Mouse (Mus musculus): Measurements from ENCODE around the gene Pacs2.

DNA sequence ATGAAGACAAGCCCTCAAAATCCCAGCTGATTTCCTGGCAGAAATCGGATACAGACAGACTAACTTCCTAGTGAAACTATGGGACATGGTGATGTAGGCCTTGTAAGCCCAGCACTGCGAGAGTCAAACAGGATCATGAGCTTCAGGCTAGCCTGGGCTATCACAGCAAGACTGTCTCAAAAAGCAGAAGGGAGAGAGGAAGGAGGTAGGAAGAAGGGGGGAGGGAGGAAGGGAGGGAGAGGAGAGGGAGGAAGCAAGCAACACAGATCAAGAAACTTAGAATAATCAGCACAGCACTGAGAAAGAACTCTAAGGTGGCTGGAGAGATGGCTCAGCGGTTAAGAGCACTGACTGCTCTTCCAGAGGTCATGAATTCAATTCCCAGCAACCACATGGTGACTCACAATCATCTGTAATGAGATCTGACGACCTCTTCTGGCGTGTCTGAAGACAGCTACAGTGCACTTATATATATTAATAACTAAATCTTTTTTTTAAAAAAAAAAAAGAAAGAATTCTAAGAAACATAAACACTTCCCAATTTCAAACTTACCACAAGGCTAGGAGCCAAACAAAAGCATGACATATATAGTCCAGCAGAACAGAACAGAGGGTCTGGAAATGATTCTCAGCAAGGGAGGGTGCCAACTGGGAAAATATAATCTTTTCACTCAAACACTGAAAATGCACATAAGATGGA, 23.5 kb upstream of the Pacs2 start:
- TF ChIP-seq CTCF (IDR thresholded peaks at IDR 0.05; ENCODE audit: control insufficient read depth, insufficient read depth, low read length) (no peak), POLR2A (IDR thresholded peaks at IDR 0.05; ENCODE audit: borderline replicate concordance, control insufficient read depth, low read depth, low read length) (no peak)
